Mouse (Mus musculus) thymus, postnatal 36 days (tissue): ENCODE results near the gene Ulk4.
A peak's percentile ranks its signal among the peaks of the same experiment; 100 is the strongest.
"Not testable (repeated sequence)": the region's sequence is repeated elsewhere in the genome, so short reads cannot be mapped to it uniquely, and the experiment has no call there.

ENCODE experiments used
- DNase-seq, 2 experiments: peaks; one replicate each; pipeline ENCODE4 v3.0.0; 2022; ENCODE audit warnings: mixed read lengths in 2 of 2

The Ulk4 gene

DNA sequence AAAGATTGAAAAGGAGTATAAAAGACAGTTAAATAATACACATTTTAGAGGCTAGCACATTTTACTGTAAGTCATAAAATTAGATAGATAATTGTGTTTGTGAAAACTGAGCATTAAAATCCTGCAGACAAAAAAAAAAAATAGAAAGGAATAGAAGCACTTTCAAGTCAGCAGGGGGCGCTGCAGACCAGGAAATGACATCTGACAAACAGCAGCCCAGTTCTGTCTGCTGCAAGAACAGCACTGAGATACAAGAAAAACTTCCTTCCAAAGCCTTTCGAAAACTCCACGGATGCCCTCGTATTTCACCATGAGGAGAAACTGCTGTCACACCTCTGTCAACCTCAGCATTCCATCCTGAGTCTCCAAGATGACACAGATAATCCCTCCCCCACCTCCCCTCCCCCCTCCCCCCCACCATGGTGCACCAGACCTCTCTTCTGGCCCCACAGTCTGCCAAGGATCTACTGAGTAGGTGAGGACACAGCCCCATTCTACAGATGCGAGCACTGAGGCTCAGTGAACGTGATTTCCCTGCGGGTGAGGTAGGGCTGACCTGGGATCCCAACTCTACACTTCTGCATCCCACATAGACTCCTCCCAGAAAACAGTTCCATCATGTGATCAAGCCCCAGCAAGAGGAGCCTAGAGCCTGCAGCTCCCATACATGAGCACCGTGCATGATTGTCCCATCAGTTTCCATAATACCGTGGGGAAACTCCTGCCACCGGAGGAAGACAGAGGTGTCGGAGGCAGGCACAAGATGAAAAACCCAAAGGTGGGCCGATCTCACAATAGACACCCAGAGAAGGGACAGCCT, 28.8 kb downstream of the Ulk4 start:
- peak; percentile 77 to 81 for DNase-seq

- DNase-seq, result no peak
Observed at GRCm38 (mm10) chr9:121247047-121247446, 29.9 kb downstream of the Ulk4 start.

GRCm38 (mm10) chr9:121242331-121242730, 34.7 kb downstream of the Ulk4 start:
- no peak for DNase-seq

- peak; percentile 8 to 32 for DNase-seq
Observed at GRCm38 (mm10) chr9:121241806-121242205, 35.2 kb downstream of the Ulk4 start.

- no peak for DNase-seq
Observed at GRCm38 (mm10) chr9:121241366-121241765, 35.6 kb downstream of the Ulk4 start.

GRCm38 (mm10) chr9:121240242-121240641, 36.8 kb downstream of the Ulk4 start:
- DNase-seq, result not testable (repeated sequence)

- DNase-seq, result no peak
Observed at GRCm38 (mm10) chr9:121239571-121239970, 37.4 kb downstream of the Ulk4 start.

DNA sequence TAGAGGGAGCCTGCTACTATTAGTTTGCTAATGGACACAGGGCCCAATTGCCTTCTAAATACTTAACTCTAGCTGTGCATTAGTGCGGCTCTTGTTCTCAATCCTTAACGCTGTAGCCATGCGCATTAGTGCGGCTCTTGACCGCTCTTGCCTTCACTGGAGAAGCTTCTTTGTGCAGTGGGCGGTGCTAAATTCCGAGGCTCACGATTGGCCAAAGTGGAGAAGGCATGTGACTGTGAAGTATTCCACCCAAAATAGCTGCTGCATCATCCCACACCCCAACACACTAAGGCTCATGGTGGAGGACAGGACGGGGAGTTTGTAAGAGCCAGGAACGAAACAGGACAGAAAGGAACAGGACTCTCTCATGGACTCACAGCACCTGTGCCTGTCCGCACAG, 58.4 kb downstream of the Ulk4 start:
- DNase-seq, result no peak

GRCm38 (mm10) chr9:121218230-121218629, 58.8 kb downstream of the Ulk4 start:
- no peak for DNase-seq

DNA sequence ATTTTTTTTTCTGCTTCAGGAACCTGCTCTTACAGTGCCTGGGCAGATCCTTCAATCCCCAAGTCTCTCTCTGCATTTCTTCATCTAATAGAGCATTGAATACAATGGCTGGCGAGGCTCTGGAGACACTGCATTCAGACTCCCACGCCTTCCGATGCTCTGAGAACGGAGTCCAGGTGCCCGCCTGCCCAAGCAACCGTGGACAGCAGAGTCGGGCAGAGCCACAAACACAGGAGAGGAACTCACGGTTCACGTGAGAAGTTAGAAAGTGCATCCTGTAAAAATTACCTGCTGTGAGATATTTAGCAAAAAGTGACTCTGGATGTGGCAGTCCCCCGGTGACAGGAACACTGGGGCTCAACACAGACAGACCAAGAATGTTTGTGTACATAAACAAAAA, 59.3 kb downstream of the Ulk4 start:
- DNase-seq, result no peak

- no peak for DNase-seq
Observed at GRCm38 (mm10) chr9:121216536-121217320, 60.3 kb downstream of the Ulk4 start.

DNA sequence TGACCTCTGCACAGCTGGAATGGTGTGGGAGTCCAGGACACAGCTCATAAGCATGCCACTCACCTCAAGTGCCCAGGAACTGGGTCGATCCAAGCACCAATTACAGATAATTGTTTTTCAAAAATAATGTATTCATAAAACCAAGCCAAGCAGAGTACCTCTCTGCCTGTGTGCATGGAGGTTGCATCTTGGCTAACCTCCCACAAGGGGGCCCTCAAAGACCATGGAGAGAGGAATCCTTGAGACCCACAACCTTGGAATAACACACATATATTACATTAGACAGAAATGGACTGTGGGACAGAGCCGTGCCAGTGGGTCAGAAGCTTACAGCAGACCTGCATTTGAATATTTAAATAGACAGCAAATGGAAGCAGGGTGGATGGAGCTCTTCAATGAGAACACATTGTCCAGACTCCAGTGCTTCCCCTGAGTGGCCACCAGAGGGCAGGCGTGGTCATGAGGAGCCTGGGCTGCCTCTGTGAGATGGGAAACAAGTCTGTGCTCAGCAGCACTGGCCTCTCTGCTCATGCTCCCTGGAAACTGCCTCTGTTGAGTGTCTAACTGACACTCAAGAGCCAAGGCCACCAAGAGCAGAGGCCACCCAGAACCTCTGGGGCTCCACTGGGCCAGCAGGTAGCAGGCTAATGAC, 61.5 kb downstream of the Ulk4 start:
- peak; percentile 59 for DNase-seq

DNA sequence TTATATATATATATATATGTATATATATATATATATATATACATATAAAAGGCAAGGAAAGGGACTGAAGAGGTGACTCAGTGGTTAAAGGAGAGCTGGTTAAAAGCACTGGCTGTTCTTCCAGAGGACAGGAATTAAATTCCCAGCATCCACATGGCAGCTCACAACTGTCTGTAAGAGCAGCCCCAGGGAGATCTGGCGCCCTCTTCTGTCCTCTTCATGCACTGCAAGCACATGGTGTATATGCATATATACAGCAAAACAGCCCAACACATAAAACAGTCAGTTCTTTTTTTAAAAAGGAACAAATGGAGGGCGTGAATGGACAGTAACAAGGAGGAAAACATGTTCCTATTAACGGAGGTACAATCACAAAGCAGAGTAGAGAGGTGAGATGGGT, 64.7 kb downstream of the Ulk4 start:
- no peak for DNase-seq

DNA sequence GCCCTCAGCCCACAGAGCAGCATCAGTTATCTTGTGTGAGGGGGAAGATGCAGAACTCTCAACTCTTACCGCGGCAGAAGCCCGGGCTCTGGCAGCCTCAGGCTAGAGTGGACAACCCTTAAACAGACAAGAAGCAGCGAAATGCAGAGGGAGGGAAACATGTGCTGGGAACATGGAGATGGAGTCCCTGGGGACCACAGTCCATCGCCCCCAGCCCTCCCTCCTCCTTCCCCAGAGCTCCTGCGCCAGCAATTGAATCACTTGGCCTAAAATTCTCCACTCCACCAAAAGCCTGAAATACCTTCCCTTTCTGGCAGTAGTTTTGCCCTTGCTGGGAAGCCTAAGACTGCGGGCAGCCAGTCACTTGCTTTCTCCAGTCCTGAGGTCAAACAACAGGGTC, 72.0 kb downstream of the Ulk4 start:
- no peak for DNase-seq

- DNase-seq, result no peak
Observed at GRCm38 (mm10) chr9:121204149-121204800, 72.7 kb downstream of the Ulk4 start.

DNA sequence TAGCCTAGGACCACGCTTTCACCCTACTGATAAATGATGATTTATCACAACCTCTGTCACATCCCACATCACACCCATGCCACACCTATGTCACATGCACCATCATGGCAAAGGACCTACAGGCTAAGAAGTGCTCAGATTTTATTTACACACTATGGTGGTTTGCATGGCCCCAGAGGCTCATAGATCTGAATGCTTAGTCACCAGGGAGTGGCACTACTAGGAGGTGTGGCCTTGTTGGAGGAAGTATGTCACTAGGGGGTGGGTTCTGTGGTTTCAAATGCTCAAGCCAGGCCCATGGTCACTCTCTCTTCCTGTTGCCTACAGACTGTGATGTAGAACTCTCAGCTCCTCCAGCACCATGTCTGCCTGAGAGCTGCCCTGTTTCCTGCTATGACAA, 73.3 kb downstream of the Ulk4 start:
- DNase-seq, result no peak

- DNase-seq, result not testable (repeated sequence)
Observed at GRCm38 (mm10) chr9:121199146-121199685, 77.8 kb downstream of the Ulk4 start.

- DNase-seq, result no peak
Observed at GRCm38 (mm10) chr9:121196473-121196872, 80.5 kb downstream of the Ulk4 start.

DNA sequence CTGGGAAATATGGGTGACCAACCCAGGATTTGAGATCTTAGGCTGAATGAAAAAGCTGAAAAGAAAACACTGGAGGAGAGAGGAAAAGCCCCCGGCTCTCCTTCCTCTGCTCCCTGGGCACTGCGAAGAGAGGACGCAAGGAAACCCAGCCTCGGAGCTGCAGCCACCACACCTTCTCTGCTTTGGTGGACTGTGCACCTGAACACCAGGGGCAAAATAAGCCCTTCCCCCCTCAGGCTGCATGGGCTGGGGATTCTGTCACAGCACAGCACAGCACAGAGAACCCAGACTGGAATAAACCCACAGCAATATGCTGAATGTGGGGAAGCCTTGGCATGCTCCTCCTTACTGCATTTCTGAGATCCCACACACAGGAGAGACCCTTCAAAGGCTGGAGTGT, 81.9 kb downstream of the Ulk4 start:
- no peak for DNase-seq

DNA sequence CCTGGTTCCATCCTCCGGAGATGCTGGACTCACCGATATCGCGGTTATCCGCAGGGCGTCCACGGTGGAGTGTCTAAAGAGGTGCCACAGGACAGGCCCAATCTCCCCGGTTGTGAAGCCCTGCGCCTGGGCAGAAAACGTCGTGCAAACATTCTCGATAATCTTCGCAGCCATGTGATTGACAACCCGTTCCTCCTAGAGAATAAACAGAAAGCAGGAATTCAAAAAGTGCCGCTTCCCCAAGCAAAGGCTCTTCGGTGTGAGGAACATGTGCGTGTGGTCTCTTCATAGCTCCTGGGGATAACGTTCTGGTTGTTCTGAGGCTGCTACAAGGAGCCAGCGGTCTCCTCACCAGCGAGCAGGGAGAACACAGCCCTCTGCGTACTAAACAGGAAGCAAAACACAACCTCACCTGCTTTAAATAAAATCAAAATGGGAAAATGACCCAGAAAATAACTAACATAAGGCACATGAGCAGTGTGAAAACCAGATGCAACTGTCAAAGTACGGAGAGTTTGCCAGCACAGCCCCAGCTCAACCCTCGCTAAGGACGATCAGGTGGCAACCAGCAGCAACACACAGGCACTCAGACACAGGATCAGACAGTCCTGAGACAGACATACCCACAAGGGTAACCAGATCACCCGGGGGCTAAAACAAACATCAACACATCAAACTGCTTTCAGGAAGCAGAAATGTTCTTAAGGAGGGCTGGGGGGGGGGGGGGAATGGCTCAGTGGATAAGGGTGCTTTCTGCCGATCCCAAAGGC, 84.2 kb downstream of the Ulk4 start:
- no peak for DNase-seq

DNA sequence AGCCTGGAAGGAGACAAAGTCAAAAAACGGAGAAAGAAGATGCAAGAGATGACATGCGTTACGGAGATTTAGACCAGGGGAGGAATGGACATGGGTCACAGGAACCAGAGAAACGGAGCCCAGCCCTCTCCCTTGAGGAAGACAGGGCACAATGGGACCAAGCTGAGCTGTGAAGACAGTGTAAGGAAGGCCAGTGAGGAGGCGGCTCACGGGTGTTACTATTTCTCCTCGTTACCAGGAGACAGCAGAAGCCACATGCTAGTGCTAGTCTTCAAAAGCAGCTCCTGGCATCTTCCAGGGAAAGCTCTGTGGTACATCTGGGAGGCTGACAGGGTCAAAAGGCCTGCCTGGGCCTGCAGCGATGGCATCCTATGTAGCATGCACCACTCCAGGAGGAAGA, 89.2 kb downstream of the Ulk4 start:
- no peak for DNase-seq

DNA sequence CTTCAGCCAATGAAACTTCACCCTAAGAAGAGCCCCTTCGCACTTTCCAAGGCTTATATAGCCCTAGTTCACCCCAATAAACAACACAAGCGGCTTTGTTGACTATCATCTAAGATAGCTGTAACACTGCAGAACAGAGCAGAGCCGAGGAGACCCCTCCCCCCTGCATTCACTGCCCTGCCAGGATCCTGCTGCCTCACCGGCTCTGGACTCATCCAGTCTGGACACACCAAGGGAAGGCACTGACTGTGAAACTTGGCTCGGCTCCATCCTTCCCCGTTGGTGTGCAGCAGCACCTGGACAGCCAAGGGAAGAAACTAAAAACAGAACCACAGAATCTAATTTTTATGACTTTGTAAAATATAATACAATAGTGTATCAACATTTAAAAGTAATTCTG, 91.2 kb downstream of the Ulk4 start:
- no peak for DNase-seq
